Mouse (Mus musculus): ENCODE results near the gene Ltb4r2. TPM values are rescaled to one million over a fixed set of nuclear protein-coding genes. Genes with fewer than 3 reads are reported as not detected.
A peak's percentile ranks its signal among the peaks of the same experiment; 100 is the strongest.
"Not testable (repeated sequence)": the region's sequence is repeated elsewhere in the genome, so short reads cannot be mapped to it uniquely, and the experiment has no call there.

The Ltb4r2 gene
- total RNA-seq, 2 experiments from 2014 or later = 0.06 to 0.13 TPM

DNA sequence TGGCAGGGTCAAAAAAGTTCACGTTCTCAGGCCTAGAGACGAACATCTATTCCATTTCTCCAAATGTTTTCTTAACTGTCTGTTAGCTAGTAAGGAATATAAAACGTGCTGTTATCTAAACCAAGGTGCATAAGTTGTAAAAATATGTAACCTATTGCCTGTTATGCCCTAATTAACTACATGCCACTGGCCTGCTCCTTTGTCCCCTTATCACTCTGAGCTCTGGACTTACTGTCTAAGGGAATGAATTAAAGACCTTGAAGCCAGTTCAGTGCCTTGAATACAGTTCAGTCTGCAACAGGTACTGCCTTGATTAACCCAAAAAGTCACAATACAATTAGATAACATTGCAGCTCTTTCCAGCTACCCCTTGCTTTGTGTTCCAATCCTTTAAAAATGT lies 25.9 kb upstream of the Ltb4r2 start:
- no peak for DNase-seq (ENCODE audit: low spot score)
- intact Hi-C loops (cut with DNase I) = no loop called here

DNA sequence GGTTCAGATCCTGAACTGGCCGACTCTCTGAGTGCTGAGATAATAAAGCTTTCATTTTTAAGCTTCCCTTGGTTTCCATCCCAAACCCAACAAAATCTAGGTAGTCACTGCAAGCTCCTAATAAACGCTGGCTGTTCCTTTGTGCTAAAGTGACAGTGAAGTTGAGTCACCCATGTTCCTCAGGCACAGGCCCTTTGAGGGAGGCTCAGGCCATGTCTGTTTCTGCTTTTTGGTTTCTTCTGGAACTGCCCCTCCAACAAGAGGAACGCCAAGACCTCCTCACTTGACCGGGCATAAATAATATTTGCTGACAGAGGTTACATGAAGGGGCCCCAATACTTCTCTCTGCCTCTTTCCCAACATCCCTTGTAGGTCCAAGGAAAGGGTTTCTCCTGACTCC lies 25.5 kb upstream of the Ltb4r2 start:
- intact Hi-C loops (cut with DNase I) = no loop called here
- no peak for DNase-seq (ENCODE audit: low spot score)

GRCm38 (mm10) chr14:55737086-55737687 lies 24.0 kb upstream of the Ltb4r2 start:
- intact Hi-C loops (cut with DNase I) = no loop called here
- DNase-seq (ENCODE audit: low spot score) = no peak

GRCm38 (mm10) chr14:55743711-55744110 lies 17.5 kb upstream of the Ltb4r2 start:
- peak; percentile 64 for DNase-seq (ENCODE audit: low spot score)
- intact Hi-C loops (cut with DNase I) = loop anchor here (2.0 kb wide), 1 partner anchor 115 kb away; no protein-coding TSS in a partner anchor

DNA sequence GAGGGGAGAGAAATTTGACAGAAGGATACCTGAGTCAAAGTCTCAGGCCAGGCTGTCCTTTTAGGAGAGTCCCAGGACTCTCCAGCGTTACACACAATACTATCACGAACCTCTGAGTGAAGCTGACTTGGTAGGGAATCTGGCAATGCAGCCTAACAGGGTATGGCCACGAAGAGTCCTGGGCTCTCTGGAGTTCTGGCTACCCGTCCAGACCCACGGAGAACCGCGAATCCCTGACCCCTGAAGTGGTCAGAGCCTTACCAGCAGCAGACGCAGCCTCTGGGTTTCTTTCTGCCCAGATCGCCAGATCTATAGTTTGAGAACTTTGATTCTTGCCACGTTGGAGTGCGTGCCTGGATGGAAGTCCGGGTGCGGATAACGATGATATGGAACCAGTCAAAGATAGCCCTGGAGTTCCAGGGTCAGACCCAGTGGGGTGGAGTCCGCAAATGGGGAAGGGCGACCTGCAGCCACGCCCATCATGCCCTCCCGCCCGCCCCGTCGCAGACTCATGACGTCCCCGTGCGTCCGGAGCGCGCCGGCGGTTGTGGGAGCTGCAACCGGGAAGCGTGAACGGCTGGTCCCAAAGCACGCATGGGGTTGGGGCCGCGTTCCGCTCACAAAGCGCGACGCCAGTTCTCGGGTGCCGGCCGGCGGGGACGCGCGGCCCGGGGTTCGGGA lies 15.9 kb upstream of the Ltb4r2 start, which contains the start of the genes Dhrs1 and Nop9:
Dhrs1 (minus strand) TSS at position 511 of the 681 bp plus-strand sequence.
Nop9 (plus strand) TSS at position 514 of the 681 bp plus-strand sequence.
- peak; percentile 76 for DNase-seq (ENCODE audit: low spot score)
- intact Hi-C loops (cut with DNase I) = loop anchor here (1.0 kb wide), 1 partner anchor 63 kb away; no protein-coding TSS in a partner anchor

DNA sequence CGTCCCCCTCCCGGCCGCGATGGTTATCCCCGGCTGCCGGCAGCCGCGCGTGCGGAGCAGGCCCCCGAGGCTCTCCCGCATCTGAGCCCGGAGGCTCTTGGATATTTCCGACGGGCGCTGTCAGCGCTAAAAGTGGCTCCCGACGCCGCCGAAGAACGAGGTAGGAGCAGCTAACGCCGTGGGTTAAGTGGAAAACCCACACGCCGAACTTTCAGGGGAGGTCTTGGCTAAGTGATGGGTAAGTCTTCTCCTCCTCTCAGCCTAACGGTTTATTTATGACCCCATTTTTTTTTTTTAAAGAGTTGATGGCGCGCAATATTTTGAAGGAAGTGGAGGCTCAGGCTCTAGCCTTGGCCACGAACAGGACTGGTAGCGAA lies 15.4 kb upstream of the Ltb4r2 start:
- no peak for DNase-seq (ENCODE audit: low spot score)
- intact Hi-C loops (cut with DNase I) = loop anchor here (1.0 kb wide), 1 partner anchor 64 kb away; no protein-coding TSS in a partner anchor

DNA sequence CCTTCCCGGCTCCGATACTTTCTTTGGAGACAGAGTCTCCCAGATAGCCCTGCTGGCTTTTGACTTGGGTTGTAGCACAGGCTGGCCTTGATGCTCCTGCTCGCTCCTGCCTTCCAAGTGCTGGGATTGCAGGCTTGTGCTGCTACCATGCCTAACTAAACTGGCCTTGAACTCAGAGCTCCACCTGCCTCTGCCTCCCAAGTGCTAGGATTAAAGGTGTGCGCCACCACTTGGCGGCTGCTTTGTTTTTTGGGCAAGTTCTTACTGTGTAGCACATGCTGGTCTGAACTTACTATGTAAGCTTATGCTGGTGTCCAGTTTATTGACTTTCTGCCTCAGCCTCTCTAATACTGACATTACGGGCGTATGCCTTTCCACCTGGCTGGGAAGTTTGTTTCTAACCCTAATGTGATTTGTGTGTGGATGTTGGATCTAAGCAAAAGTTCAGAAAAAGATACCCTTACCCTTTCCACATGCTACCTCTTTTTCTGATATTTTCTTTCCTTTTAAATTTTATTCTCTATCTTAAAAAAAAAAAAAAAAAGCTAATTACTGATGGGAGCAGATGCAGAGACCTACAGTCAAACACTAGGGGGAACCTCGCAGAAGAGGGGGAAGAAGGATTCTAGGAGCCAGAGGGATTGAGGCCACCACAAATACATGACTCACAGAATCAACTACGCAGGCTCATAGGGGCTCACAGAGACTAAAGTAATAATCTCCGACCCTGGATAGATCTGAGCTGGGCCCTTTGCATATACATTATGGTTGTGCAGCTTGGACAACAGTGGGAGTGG lies 14.0 kb upstream of the Ltb4r2 start:
- no peak for DNase-seq (ENCODE audit: low spot score)
- intact Hi-C loops (cut with DNase I) = no loop called here

DNA sequence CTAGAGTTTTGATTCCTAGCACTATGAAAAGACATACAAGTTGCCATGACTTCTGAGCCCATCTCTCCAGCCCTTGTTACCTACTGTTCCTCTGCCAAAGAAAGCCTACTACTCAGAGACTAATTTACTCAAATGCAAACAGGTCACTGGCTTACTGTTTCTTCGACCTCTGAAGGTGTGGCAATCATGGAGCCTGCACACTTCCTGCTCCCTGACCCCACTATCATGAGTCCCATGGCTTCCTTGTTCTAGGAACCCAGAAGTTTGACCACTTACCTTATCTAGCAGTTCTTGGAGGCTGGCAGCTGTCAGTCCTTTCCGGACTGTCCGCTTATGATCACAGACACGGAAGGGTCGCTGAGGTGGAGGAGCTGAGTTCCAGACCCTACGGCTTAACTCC lies 3.7 kb upstream of the Ltb4r2 start:
- intact Hi-C loops (cut with DNase I) = loop anchor here (5.0 to 10.0 kb wide), 2 partner anchors 130 to 263 kb away; partner anchors contain the start of gene Carmil3
- no peak for DNase-seq (ENCODE audit: low spot score)

DNA sequence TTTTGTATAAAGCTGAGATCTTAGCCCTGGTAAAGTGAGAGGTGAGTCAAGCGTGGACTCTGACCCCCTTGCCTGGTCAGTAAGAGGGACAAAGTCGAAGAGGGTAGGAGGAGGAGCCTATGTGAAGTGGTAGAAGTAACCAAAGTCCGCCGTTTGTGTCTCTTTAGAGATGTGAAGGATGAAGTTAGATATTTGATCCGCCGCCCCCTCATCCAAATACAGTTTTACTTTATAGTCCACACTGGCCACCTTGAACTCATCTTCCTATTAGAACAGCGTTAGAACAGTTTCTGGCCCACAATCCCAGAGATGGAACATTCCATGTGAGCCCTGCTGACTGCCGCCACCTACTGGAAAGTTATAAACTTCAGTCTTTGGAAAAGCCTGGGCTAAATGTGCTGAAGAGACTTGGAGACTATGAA lies 2.9 kb upstream of the Ltb4r2 start, which contains the start of gene Cideb:
Cideb (minus strand) TSS at position 96 of the 422 bp plus-strand sequence.
- DNase-seq (ENCODE audit: low spot score) = no peak
- intact Hi-C loops (cut with DNase I) = loop anchor here (5.0 to 10.0 kb wide), 2 partner anchors 131 to 264 kb away; partner anchors contain the start of gene Carmil3

DNA sequence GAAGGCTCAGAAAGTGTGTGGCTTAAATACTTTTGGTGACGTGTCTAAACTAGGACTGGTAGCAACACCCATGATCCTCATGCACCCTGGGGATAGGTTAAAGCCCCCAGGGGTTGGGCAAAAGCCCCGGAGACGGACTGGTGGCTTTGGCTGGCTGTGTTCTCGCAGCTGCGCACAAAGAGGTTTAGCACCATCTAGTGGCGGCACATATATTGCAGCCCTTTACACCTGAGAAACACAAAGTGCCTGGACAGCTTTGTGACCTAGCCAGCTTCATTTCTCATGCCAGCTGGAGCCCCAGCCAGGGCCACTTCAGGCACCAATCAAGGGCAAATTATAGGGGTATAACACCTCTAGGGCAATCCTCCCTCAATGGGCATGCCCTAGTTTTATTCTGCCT lies 1.1 kb upstream of the Ltb4r2 start:
- intact Hi-C loops (cut with DNase I) = not testable (repeated sequence)

GRCm38 (mm10) chr14:55762001-55762821 lies 983 bp downstream of the Ltb4r2 start:
- intact Hi-C loops (cut with DNase I) = no loop called here
- no peak for DNase-seq (ENCODE audit: low spot score)

More for the DNA sequence above, 1.1 kb upstream of the Ltb4r2 start:
- peak; percentile 42 for DNase-seq (ENCODE audit: low spot score)

DNA sequence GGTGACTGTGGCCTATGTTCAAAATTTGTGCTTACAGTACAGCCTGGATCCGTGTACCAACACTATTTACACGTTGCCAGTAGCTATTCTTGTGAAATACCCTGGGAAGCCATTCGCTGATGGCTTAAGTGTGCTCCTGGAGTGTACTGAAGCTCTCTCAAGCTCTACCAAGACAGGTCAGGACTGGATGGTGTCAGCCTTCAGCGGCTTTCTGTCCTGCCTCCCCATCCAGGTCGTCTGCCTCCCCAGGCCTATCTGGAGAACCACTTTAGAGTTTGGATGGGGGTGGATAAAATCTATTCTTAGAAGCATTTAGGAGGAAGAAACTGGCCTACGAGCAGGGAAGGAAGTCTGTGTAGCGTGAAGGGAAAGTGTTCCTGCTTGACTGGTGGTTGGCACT lies 1.9 kb downstream of the Ltb4r2 start:
- DNase-seq (ENCODE audit: low spot score) = no peak
- intact Hi-C loops (cut with DNase I) = no loop called here

DNA sequence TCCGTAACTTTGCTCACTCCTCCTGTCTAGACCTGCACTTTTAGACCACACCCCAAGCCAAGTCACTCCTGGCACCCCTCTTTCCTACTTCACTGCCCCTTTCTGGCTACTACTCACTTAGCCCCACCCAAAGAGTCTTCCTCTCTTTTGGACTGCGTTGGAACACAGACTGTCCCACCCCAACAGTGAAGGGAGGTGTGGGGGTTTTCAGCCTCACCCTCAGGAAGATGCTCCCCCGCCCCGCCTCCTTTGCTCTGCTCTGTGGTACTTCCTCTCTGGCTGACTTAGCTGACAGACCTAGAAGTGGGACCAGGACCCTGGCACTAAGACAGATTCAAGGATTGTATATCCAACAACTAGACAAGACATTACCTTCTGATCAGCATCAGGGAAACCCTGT lies 4.5 kb downstream of the Ltb4r2 start, which contains the start of gene Ltb4r1:
Ltb4r1 (plus strand) TSS at position 267 of the 400 bp plus-strand sequence.
- DNase-seq (ENCODE audit: low spot score) = no peak
- intact Hi-C loops (cut with DNase I) = no loop called here

- intact Hi-C loops (cut with DNase I) = no loop called here
Measured at GRCm38 (mm10) chr14:55767519-55768414, 6.5 kb downstream of the Ltb4r2 start.

GRCm38 (mm10) chr14:55768555-55768954 lies 7.3 kb downstream of the Ltb4r2 start:
- no peak for DNase-seq (ENCODE audit: low spot score)
- intact Hi-C loops (cut with DNase I) = no loop called here

More at GRCm38 (mm10) chr14:55767519-55768414, 6.5 kb downstream of the Ltb4r2 start:
- DNase-seq (ENCODE audit: low spot score) = no peak

DNA sequence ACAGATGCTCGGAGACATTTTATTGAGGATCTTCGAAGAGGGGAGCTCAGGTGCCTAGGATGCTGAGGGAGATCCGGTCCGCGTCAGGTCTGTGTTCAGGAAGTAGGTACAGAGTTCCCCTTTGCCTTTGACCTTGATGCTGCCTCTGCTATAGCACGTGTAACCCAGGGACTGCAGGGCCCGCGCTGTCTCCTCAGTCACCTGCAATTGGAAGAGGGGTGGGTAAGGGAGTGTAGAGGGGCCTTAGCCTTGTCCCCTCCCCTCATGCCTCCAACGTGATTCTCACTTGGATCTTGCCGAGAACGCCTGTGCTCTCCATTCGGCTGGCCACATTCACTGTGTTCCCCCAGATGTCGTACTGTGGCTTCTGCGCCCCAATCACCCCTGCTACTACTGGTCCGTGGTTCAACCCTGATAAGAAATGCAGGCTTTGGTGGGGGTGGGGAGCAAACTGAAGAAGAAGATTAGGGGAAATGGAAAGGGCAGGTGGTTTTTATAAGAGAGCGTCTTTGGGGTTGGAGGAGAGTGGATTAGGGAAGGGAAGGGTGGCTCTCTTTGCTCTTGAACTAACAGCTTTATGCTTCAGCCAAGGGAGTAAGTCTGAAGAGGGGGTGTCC lies 8.0 kb downstream of the Ltb4r2 start:
- DNase-seq (ENCODE audit: low spot score) = no peak
- intact Hi-C loops (cut with DNase I) = no loop called here

GRCm38 (mm10) chr14:55776711-55777110 lies 15.5 kb downstream of the Ltb4r2 start:
- intact Hi-C loops (cut with DNase I) = loop anchor here (5.0 kb wide), 1 partner anchor 141 kb away; no protein-coding TSS in a partner anchor
- no peak for DNase-seq (ENCODE audit: low spot score)

GRCm38 (mm10) chr14:55777176-55777575 lies 15.9 kb downstream of the Ltb4r2 start:
- intact Hi-C loops (cut with DNase I) = loop anchor here (5.0 kb wide), 1 partner anchor 140 kb away; no protein-coding TSS in a partner anchor

More at GRCm38 (mm10) chr14:55777176-55777575, 15.9 kb downstream of the Ltb4r2 start:
- DNase-seq (ENCODE audit: low spot score) = peak; percentile 0

Data from heart, postnatal 25 days (tissue).